Mouse (Mus musculus): Measurements from ENCODE around the gene Serinc1. TPM values are rescaled to one million over a fixed set of nuclear protein-coding genes. Genes with fewer than 3 reads are reported as not detected.

Serinc1 gene
- polyA plus RNA-seq, 1 experiment from 2014 or later = 339 TPM

- Histone ChIP-seq H3K9me3 (no peaks in the 10 kb centered on the region), H3K27me3 (no peaks in the 10 kb centered on the region), H3K4me1 (replicated peaks) (peaks cover 48% of the 10 kb centered on the region), H3K36me3 (peaks cover 13% of the 10 kb centered on the region), H3K27ac (no peak overlapping the region), H3K4me2 (replicated peaks) (peak overlapping the region; percentile 89), H3K4me3 (replicated peaks) (peak overlapping the region; percentile 89), H3K9ac (replicated peaks) (peak overlapping the region; percentile 95)
- 53% methylated on average over 2 of the region's 2 CpGs for WGBS
- no peak for ATAC-seq
These were observed 1.3 kb downstream of the Serinc1 start for GRCm38 (mm10) chr10:57531076-57531475.

GRCm38 (mm10) chr10:57526469-57526868 lies 5.9 kb downstream of the Serinc1 start:
- Histone ChIP-seq H3K36me3 (peaks cover 43% of the 10 kb centered on the region), H3K9me3 (no peaks in the 10 kb centered on the region), H3K27ac (no peak overlapping the region), H3K9ac (replicated peaks) (no peak overlapping the region), H3K27me3 (no peaks in the 10 kb centered on the region), H3K4me1 (replicated peaks) (peaks cover 48% of the 10 kb centered on the region), H3K4me2 (replicated peaks) (no peak overlapping the region), H3K4me3 (replicated peaks) (no peak overlapping the region)
- WGBS = 98% methylated on average over 5 of the region's 5 CpGs
- ATAC-seq = no peak

DNA sequence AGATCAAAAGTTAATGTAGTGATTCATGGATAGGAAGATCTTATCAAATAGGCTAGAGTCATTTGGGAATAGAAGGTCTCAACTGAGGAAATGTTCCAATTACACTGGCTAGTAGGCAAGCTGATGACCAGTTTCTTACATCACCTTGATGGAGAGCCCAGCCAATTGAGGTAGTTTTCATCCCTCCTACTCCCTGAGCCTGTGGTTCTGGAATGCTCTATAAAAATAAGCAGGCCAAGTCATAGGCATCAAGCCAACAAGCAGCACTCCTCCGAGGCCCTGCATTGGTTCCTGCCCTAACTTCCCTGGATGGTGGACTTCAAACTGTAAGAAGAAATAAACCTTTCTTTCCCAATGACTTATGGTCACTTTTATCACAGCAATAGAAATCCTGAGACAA lies 17.1 kb downstream of the Serinc1 start:
- H3K36me3 ChIP-seq = peaks cover 74% of the 10 kb centered on the region
- no peak overlapping the region for H3K4me2 ChIP-seq (replicated peaks)
- ATAC-seq = no peak
- no peak overlapping the region for H3K4me3 ChIP-seq (replicated peaks)
- WGBS = 97% methylated on average over 1 of the region's 1 CpGs
- no peak overlapping the region for H3K27ac ChIP-seq
- H3K27me3 ChIP-seq = no peaks in the 10 kb centered on the region
- no peaks in the 10 kb centered on the region for H3K4me1 ChIP-seq (replicated peaks)
- no peaks in the 10 kb centered on the region for H3K9me3 ChIP-seq
- no peak overlapping the region for H3K9ac ChIP-seq (replicated peaks)

- Histone ChIP-seq H3K4me3 (replicated peaks) (no peak overlapping the region), H3K4me1 (replicated peaks) (no peaks in the 10 kb centered on the region), H3K9ac (replicated peaks) (no peak overlapping the region), H3K36me3 (peaks cover 70% of the 10 kb centered on the region), H3K27ac (no peak overlapping the region), H3K27me3 (no peaks in the 10 kb centered on the region), H3K9me3 (no peaks in the 10 kb centered on the region), H3K4me2 (replicated peaks) (no peak overlapping the region)
- no peak for ATAC-seq
- WGBS = 96% methylated on average over 2 of the region's 2 CpGs
These were observed 17.7 kb downstream of the Serinc1 start for GRCm38 (mm10) chr10:57514616-57515015.

DNA sequence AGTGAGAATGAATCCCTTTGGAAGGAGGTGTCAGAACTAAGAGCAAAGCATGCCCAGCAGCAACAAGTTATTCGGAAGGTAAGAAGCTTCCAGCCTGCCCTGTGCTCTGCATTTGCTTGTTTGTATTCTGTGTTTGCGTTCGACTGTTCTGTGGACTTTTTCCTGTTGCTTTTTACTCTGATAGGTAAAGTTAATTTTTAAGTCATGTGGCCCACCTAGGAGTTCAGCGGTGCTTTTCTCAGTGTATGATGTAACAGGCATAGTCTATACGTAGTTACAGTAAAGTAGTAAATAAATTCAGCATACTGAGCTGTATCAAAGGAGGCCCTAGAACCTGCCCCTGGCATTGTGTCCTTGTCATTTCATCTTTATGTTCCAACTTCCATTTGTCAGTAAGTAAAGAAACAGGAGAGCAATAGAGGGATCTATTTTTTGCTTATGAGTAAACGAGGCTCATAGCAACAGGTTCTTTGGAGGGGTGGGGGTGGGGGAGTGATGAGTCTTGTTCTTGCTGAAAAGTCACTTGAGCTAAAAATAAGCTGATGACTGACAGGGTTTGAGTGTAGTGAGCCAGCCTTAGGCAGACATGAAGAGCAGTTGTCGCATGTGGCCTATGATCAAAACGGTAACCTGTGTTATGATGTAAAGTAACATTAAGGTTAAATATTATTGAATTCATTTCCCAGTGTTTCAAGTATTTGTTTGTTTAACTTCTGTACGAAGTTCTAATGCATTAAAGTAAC lies 32.7 kb downstream of the Serinc1 start:
- no peaks in the 10 kb centered on the region for H3K9me3 ChIP-seq
- no peak for ATAC-seq
- H3K9ac ChIP-seq (replicated peaks) = no peak overlapping the region
- H3K27me3 ChIP-seq = no peaks in the 10 kb centered on the region
- no peak overlapping the region for H3K4me3 ChIP-seq (replicated peaks)
- H3K36me3 ChIP-seq = peaks cover 34% of the 10 kb centered on the region
- H3K27ac ChIP-seq = no peak overlapping the region
- H3K4me2 ChIP-seq (replicated peaks) = no peak overlapping the region
- no peaks in the 10 kb centered on the region for H3K4me1 ChIP-seq (replicated peaks)
- 91% methylated on average over 9 of the region's 9 CpGs for WGBS

DNA sequence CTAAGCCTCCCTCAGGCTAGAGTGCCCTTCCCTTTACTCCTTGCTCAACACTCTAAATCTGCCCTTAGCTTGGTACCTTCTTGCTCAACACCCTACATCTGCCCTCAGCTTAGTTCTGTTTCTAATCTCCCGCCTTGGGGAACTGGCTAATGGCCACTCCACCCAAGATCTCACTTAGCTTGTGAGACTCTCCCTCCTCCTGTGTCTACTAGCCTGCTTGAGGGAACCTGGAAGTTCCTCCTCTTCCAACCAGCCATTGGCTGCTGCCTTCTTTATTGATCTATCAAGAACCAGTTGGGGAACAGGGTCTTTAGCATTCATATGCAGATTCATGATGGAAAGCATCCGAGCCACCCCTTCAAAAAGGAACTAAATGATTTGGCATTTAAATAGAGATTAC lies 40.3 kb downstream of the Serinc1 start:
- no peak overlapping the region for H3K4me3 ChIP-seq (replicated peaks)
- no peaks in the 10 kb centered on the region for H3K27me3 ChIP-seq
- no peak for ATAC-seq
- peaks cover 32% of the 10 kb centered on the region for H3K4me1 ChIP-seq (replicated peaks)
- 0 out of 2 replicates have a peak, but pooled peaks cover 4% of the 10 kb centered on the region for H3K9me3 ChIP-seq
- no peak overlapping the region for H3K9ac ChIP-seq (replicated peaks)
- H3K4me2 ChIP-seq (replicated peaks) = no peak overlapping the region
- WGBS = 64% methylated on average over 2 of the region's 2 CpGs
- no peak overlapping the region for H3K27ac ChIP-seq
- peaks cover 25% of the 10 kb centered on the region for H3K36me3 ChIP-seq

- Histone ChIP-seq H3K4me3 (replicated peaks) (peak overlapping the region; percentile 96), H3K4me1 (replicated peaks) (peaks cover 32% of the 10 kb centered on the region), H3K36me3 (peaks cover 12% of the 10 kb centered on the region), H3K4me2 (replicated peaks) (peak overlapping the region; percentile 46), H3K27me3 (no peaks in the 10 kb centered on the region), H3K27ac (no peak overlapping the region), H3K9ac (replicated peaks) (no peak overlapping the region; the same call in 1 of the 2 replicates), H3K9me3 (0 out of 2 replicates have a peak, but pooled peaks cover 3% of the 10 kb centered on the region)
- ATAC-seq = no peak
These were observed 43.7 kb downstream of the Serinc1 start for GRCm38 (mm10) chr10:57488591-57488990.

- H3K4me3 ChIP-seq (replicated peaks) = peak overlapping the region; percentile 96
- H3K4me1 ChIP-seq (replicated peaks) = peaks cover 32% of the 10 kb centered on the region
- H3K9me3 ChIP-seq = no peaks in the 10 kb centered on the region
- H3K27me3 ChIP-seq = no peaks in the 10 kb centered on the region
- under 1% methylated on average over 8 of the region's 8 CpGs for WGBS
- peak overlapping the region; percentile 99 for H3K27ac ChIP-seq
- ATAC-seq = peak; percentile 7; the same call in 1 of the 2 replicates
- peak overlapping the region; percentile 95 for H3K9ac ChIP-seq (replicated peaks)
- peaks cover 8% of the 10 kb centered on the region; the same call in 1 of the 2 replicates for H3K36me3 ChIP-seq
- H3K4me2 ChIP-seq (replicated peaks) = peak overlapping the region; percentile 72
These were observed 45.1 kb downstream of the Serinc1 start for GRCm38 (mm10) chr10:57487201-57487600.

GRCm38 (mm10) chr10:57486542-57487071 lies 45.7 kb downstream of the Serinc1 start:
- Histone ChIP-seq H3K4me3 (replicated peaks) (peak overlapping the region; percentile 96), H3K4me2 (replicated peaks) (peak overlapping the region; percentile 72), H3K27ac (peak overlapping the region; percentile 99), H3K9me3 (no peaks in the 10 kb centered on the region), H3K4me1 (replicated peaks) (peaks cover 32% of the 10 kb centered on the region), H3K36me3 (0 out of 2 replicates have a peak, but pooled peaks cover 5% of the 10 kb centered on the region), H3K27me3 (no peaks in the 10 kb centered on the region), H3K9ac (replicated peaks) (peak overlapping the region; percentile 95)
- ATAC-seq = peak; percentile 88
- WGBS = under 1% methylated on average over 43 of the region's 65 CpGs

DNA sequence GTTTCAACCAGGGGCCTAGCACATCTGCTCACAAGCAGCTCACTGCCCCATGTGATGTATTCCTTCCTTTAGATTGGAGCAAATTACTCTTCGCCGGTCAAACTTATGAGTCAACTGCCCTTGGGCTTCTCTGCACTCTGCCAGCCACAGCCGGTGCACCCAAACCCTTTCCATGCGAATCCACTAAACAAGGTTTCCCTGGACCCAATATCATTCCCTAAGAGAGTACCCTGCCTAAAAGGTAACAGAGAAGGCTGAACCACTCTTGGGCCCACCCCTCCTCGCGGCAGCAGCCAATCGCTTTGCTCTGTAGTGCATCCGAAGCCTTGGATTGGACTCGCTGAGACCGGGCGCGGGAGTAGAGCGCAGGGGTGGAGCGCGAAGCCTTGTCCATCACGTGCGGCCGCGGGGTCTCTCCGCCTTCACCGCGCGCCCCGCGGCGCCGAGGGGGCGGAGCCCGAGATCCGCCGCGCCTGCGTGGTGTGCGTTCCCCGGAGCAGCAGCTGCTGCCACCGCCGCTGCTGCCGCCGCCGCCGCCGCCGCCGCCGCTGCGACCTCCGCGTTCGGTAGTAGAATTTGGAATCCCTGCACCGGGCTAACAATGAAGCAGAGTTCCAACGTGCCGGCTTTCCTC lies 46.3 kb downstream of the Serinc1 start, which contains the start of gene Hsf2:
Gene Hsf2 (plus strand): TSS at position 478 of the 634 bp plus-strand sequence.
- 1% methylated on average over 50 of the region's 52 CpGs for WGBS
- Histone ChIP-seq H3K4me1 (replicated peaks) (peaks cover 31% of the 10 kb centered on the region), H3K9me3 (no peaks in the 10 kb centered on the region), H3K27me3 (no peaks in the 10 kb centered on the region), H3K9ac (replicated peaks) (peak within 1 kb of the TSS; percentile 95), H3K4me3 (replicated peaks) (peak within 1 kb of the TSS; percentile 96), H3K27ac (peak within 1 kb of the TSS; percentile 99), H3K36me3 (0 out of 2 replicates have a peak, but pooled peaks cover 3% of the 10 kb centered on the region), H3K4me2 (replicated peaks) (peak within 1 kb of the TSS; percentile 72)
- ATAC-seq = peak; percentile 100

GRCm38 (mm10) chr10:57484741-57485140 lies 47.6 kb downstream of the Serinc1 start:
- Histone ChIP-seq H3K9me3 (no peaks in the 10 kb centered on the region), H3K27ac (no peak overlapping the region), H3K36me3 (no peaks in the 10 kb centered on the region), H3K9ac (replicated peaks) (no peak overlapping the region), H3K4me1 (replicated peaks) (peaks cover 19% of the 10 kb centered on the region), H3K4me3 (replicated peaks) (no peak overlapping the region), H3K4me2 (replicated peaks) (no peak overlapping the region), H3K27me3 (no peaks in the 10 kb centered on the region)
- ATAC-seq = no peak
- 91% methylated on average over 3 of the region's 3 CpGs for WGBS

- ATAC-seq = no peak
- WGBS = 15% methylated on average over 5 of the region's 5 CpGs
- H3K27me3 ChIP-seq = no peaks in the 10 kb centered on the region
- H3K4me1 ChIP-seq (replicated peaks) = no peaks in the 10 kb centered on the region
- no peak overlapping the region for H3K4me3 ChIP-seq (replicated peaks)
- no peaks in the 10 kb centered on the region for H3K9me3 ChIP-seq
- no peak overlapping the region for H3K27ac ChIP-seq
- H3K9ac ChIP-seq (replicated peaks) = no peak overlapping the region
- no peak overlapping the region for H3K4me2 ChIP-seq (replicated peaks)
- H3K36me3 ChIP-seq = no peaks in the 10 kb centered on the region
These were observed 50.6 kb downstream of the Serinc1 start for GRCm38 (mm10) chr10:57481717-57482116.

Measured in midbrain, embryonic 13.5 days (tissue).